Mouse (Mus musculus) small intestine, adult 2 months (tissue): ENCODE results near the gene Trp73.

Experiments
- CTCF ChIP-seq: fragments of 200-500 bp; IDR thresholded peaks from 2 replicates; pipeline ENCODE4 v1.5.1; 2012; ENCODE audit warnings: low read depth, mild to moderate bottlenecking, control low read depth, inconsistent platforms, low read length, moderate library complexity, mixed read lengths; ENCODE audit not compliant: insufficient replicate concordance, insufficient read length; ENCODE audit errors: extremely low read depth
- POLR2A ChIP-seq: fragments of 200-500 bp; IDR thresholded peaks from 2 replicates; pipeline ENCODE4 v1.6.1; 2012; ENCODE audit warnings: low read depth, mild to moderate bottlenecking, control low read depth, inconsistent platforms, low read length, moderate library complexity

GRCm38 (mm10) chr4:154109216-154109849 is 30.7 kb downstream of the Trp73 start:
- no peak for TF ChIP-seq CTCF
- no peak for TF ChIP-seq POLR2A
